Mouse (Mus musculus): ENCODE measurements around the gene Etl4. TPM values are rescaled to one million over a fixed set of nuclear protein-coding genes. Genes with fewer than 3 reads are reported as not detected.

Gene Etl4
- polyA plus RNA-seq, 1 experiment, result 7.4 TPM

DNA sequence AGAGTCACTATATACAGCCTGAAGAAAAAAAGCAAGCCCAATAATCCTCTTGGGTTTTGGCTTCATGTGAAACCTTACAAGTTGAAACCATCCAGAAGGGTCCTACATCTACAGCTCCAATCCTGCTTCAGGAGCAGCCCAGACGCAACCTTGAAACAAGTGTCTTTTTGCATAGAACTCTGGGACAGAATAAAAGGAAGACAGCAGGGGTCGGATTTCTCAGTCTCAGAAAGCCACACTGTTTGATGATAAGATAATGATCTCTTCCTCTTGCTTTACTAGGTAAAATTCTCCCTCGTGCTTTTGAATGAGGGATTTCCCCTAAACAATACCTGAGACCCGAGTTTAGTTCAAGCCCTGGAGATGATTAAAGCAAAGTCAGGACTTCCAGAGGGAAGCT, 385.0 kb downstream of the Etl4 start:
- H3ac ChIP-seq (ENCODE audit: control insufficient read depth, insufficient read length), result no peak overlapping the region
- no peaks in the 10 kb centered on the region for H3K36me3 ChIP-seq (ENCODE audit: control insufficient read depth, insufficient read depth)
- H3K4me3 ChIP-seq, result no peak overlapping the region
- H3K79me2 ChIP-seq (ENCODE audit: control insufficient read depth, insufficient read depth), result no peaks in the 10 kb centered on the region
- no peaks in the 10 kb centered on the region for H3K27me3 ChIP-seq (ENCODE audit: control insufficient read depth, insufficient read depth, insufficient read length)
- no peak for TF ChIP-seq CEBPB (IDR thresholded peaks at IDR 0.05; ENCODE audit: insufficient read depth, poor library complexity, severe bottlenecking)
- no peak for TF ChIP-seq POLR2AphosphoS2 (IDR thresholded peaks at IDR 0.05; ENCODE audit: insufficient read length, low read depth)
- no peak for TF ChIP-seq TCF12 (IDR thresholded peaks at IDR 0.05; ENCODE audit: insufficient read depth, poor library complexity, severe bottlenecking)
- no peak for TF ChIP-seq MYOG (IDR thresholded peaks at IDR 0.05; ENCODE audit: control insufficient read depth in 1 of 3, insufficient read depth in 1 of 3, insufficient read length in 2 of 3, low read depth in 2 of 3)
- H3K4me2 ChIP-seq (ENCODE audit: low read depth), result no peak overlapping the region

DNA sequence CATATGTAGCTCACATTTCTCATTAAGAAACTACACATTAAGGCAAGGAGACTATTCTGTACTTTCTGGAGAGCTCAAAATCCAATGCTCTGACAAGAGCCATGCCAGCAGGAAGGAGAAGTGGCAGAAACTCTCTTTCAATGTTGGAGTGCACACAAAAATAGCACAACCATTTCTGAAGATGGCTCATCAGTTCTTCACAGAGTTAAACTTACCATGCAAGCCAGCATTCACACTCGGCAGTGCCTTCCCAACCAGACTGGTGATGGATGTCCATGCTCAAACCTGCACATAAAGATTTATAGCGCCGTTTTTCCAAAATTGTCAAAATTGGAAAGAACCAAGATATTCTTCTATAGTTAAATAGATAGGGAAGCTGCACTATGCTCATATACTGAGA, 392.9 kb downstream of the Etl4 start:
- H3K4me3 ChIP-seq, result no peak overlapping the region
- no peak overlapping the region for H3K4me2 ChIP-seq (ENCODE audit: low read depth)
- TF ChIP-seq MAX (IDR thresholded peaks at IDR 0.05; ENCODE audit: low read depth) (no peak), SRF (IDR thresholded peaks at IDR 0.05; ENCODE audit: control insufficient read depth, insufficient read length, low read depth) (no peak)
- no peak overlapping the region for H3ac ChIP-seq (ENCODE audit: control insufficient read depth, insufficient read length)
- H3K27me3 ChIP-seq (ENCODE audit: control insufficient read depth, insufficient read depth, insufficient read length), result no peaks in the 10 kb centered on the region
- H3K36me3 ChIP-seq (ENCODE audit: control insufficient read depth, insufficient read depth), result no peaks in the 10 kb centered on the region
- no peaks in the 10 kb centered on the region for H3K79me2 ChIP-seq (ENCODE audit: control insufficient read depth, insufficient read depth)

DNA sequence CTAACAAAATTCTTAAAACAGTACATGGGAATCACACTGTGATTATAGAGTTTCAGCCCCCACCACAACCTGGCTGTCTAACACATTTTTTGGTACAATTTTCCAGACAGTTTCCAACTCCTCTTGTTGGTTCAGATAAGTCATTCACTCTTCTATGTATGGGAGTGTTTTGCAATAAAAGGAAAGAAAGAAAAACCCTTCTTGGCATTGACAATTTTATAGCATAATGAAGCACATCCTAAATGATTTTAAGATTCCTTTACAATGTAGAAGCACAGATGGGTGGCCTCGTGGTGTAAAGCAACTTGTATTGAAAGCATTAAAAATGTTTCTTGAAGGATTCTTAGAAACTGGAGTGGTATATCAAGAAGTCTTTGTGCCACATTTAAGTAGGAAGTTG, 415.4 kb downstream of the Etl4 start:
- no peaks in the 10 kb centered on the region for H3K36me3 ChIP-seq (ENCODE audit: control insufficient read depth, insufficient read depth)
- no peaks in the 10 kb centered on the region for H3K27me3 ChIP-seq (ENCODE audit: control insufficient read depth, insufficient read depth, insufficient read length)
- H3K79me2 ChIP-seq (ENCODE audit: control insufficient read depth, insufficient read depth), result no peaks in the 10 kb centered on the region
- no peak overlapping the region for H3K4me2 ChIP-seq (ENCODE audit: low read depth)
- TF ChIP-seq MAX (IDR thresholded peaks at IDR 0.05; ENCODE audit: low read depth) (no peak), SRF (IDR thresholded peaks at IDR 0.05; ENCODE audit: control insufficient read depth, insufficient read length, low read depth) (no peak), USF1 (IDR thresholded peaks at IDR 0.05; ENCODE audit: low read depth) (no peak), TCF12 (IDR thresholded peaks at IDR 0.05; ENCODE audit: insufficient read depth, poor library complexity, severe bottlenecking) (no peak), E2F4 (IDR thresholded peaks at IDR 0.05; ENCODE audit: insufficient read depth) (no peak), REST (IDR thresholded peaks at IDR 0.05; ENCODE audit: insufficient read depth, insufficient read length) (no peak), POLR2A (IDR thresholded peaks at IDR 0.05; ENCODE audit: insufficient read length, low read depth) (no peak), POLR2AphosphoS2 (IDR thresholded peaks at IDR 0.05; ENCODE audit: insufficient read length, low read depth) (no peak), TCF3 (IDR thresholded peaks at IDR 0.05; ENCODE audit: insufficient read length, low read depth) (no peak), MYOG (IDR thresholded peaks at IDR 0.05; ENCODE audit: control insufficient read depth in 1 of 3, insufficient read depth in 1 of 3, insufficient read length in 2 of 3, low read depth in 2 of 3) (no peak), CEBPB (IDR thresholded peaks at IDR 0.05; ENCODE audit: insufficient read depth, poor library complexity, severe bottlenecking) (no peak), MYOD1 (IDR thresholded peaks at IDR 0.05; ENCODE audit: control insufficient read depth in 1 of 3, insufficient read length in 2 of 3, low read depth in 2 of 3) (no peak)
- no peak overlapping the region for H3ac ChIP-seq (ENCODE audit: control insufficient read depth, insufficient read length)
- no peak overlapping the region for H3K4me3 ChIP-seq

DNA sequence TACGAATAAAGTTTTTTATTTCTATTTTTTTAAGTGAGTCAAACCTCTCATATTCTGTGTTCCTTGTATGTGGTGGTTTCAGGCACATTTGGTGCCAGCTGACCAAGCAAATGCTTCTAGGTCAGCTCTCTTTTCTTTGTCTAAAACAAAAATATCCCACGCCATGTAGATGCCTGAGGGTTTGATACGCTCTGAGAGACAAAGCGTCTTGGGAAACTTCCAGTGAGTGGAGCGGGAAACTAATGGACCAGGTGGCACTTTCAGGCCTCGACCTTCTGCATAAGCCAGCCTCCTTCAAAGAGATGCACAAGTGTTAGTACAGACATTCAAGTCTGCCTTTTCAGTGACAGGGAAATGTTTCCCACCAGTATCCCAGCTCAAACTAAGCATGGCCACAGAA, 426.6 kb downstream of the Etl4 start:
- no peak overlapping the region for H3ac ChIP-seq (ENCODE audit: control insufficient read depth, insufficient read length)
- H3K36me3 ChIP-seq (ENCODE audit: control insufficient read depth, insufficient read depth), result no peaks in the 10 kb centered on the region
- TF ChIP-seq TCF12 (IDR thresholded peaks at IDR 0.05; ENCODE audit: insufficient read depth, poor library complexity, severe bottlenecking), result no peak
- H3K4me3 ChIP-seq, result no peak overlapping the region
- no peaks in the 10 kb centered on the region for H3K79me2 ChIP-seq (ENCODE audit: control insufficient read depth, insufficient read depth)
- H3K4me2 ChIP-seq (ENCODE audit: low read depth), result no peak overlapping the region
- H3K27me3 ChIP-seq (ENCODE audit: control insufficient read depth, insufficient read depth, insufficient read length), result no peaks in the 10 kb centered on the region

DNA sequence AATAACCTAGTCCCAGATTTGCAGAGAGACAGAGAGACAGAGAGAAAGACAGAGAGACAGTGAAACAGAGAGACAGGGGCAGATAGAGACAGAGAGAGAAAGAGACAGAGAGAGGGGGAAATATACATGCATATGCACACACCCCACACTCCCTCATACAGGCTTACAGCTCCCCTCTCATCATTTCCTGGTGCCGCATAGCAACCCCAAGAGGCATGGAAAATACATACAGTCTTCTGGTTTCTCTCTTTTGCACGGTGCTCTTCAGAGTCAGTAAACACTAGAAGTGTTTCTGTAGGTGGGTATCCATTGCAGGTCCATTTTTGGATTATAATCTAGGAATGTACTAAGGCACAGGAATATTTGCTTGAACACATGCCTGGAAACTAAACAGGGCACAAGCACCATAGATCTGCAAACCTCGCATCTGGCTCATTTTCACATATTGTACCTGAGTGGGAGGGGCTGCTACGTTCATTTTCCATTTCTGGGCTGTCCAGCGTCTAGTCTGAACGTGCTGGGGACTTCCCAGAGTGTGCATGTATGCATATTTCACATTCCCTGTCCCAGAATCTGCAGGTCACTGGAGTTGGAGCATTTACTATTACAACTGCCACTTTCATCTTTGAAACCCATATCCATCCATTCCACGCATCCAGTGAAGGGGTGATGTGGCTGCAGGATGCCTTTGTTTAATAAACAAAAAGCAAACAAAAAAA, 429.6 kb downstream of the Etl4 start:
- TF ChIP-seq CEBPB (IDR thresholded peaks at IDR 0.05; ENCODE audit: insufficient read depth, poor library complexity, severe bottlenecking) (no peak), MYOD1 (IDR thresholded peaks at IDR 0.05; ENCODE audit: control insufficient read depth in 1 of 3, insufficient read length in 2 of 3, low read depth in 2 of 3) (no peak), REST (IDR thresholded peaks at IDR 0.05; ENCODE audit: insufficient read depth, insufficient read length) (no peak), SRF (IDR thresholded peaks at IDR 0.05; ENCODE audit: control insufficient read depth, insufficient read length, low read depth) (no peak), TCF3 (IDR thresholded peaks at IDR 0.05; ENCODE audit: insufficient read length, low read depth) (no peak), E2F4 (IDR thresholded peaks at IDR 0.05; ENCODE audit: insufficient read depth) (no peak), POLR2A (IDR thresholded peaks at IDR 0.05; ENCODE audit: insufficient read length, low read depth) (no peak), MAX (IDR thresholded peaks at IDR 0.05; ENCODE audit: low read depth) (no peak), MYOG (IDR thresholded peaks at IDR 0.05; ENCODE audit: control insufficient read depth in 1 of 3, insufficient read depth in 1 of 3, insufficient read length in 2 of 3, low read depth in 2 of 3) (no peak), USF1 (IDR thresholded peaks at IDR 0.05; ENCODE audit: low read depth) (no peak), TCF12 (IDR thresholded peaks at IDR 0.05; ENCODE audit: insufficient read depth, poor library complexity, severe bottlenecking) (no peak), POLR2AphosphoS2 (IDR thresholded peaks at IDR 0.05; ENCODE audit: insufficient read length, low read depth) (no peak)
- H3K4me3 ChIP-seq, result no peak overlapping the region
- no peak overlapping the region for H3K4me2 ChIP-seq (ENCODE audit: low read depth)
- no peak overlapping the region for H3ac ChIP-seq (ENCODE audit: control insufficient read depth, insufficient read length)
- H3K27me3 ChIP-seq (ENCODE audit: control insufficient read depth, insufficient read depth, insufficient read length), result no peaks in the 10 kb centered on the region
- H3K79me2 ChIP-seq (ENCODE audit: control insufficient read depth, insufficient read depth), result no peaks in the 10 kb centered on the region
- H3K36me3 ChIP-seq (ENCODE audit: control insufficient read depth, insufficient read depth), result no peaks in the 10 kb centered on the region

All from myocyte (in vitro differentiated cells).